Comparison of ENCODE assay signal across 8 mouse cellular contexts in genomic region chr12:102730798-102731619, GRCm38 (mm10). TPM values are rescaled to one million over a fixed set of nuclear protein-coding genes. Genes with fewer than 3 reads are reported as not detected.
DNase-seq lines count a peak whose midpoint lies in the region; ATAC-seq and TF ChIP-seq lines count a peak whose summit lies in the region.

No protein-coding gene starts in this region.

- peaks cover 11% of the 10 kb centered on the region; the same call in 1 of the 2 replicates for H3K4me1 ChIP-seq in heart, embryonic 16.5 days (ENCODE audit: control insufficient read depth, insufficient read depth, low read length)
- peaks cover 5% of the 10 kb centered on the region for H3K4me1 ChIP-seq in hindbrain, postnatal 0 days (ENCODE audit: insufficient read depth, low read length)
- H3K4me1 ChIP-seq in midbrain, embryonic 10.5 days = peaks cover 26% of the 10 kb centered on the region

- no peak for TF ChIP-seq CTCF in hindbrain, postnatal 0 days (IDR thresholded peaks at IDR 0.05; ENCODE audit: low read depth)

- DNase-seq in heart, postnatal 25 days (ENCODE audit: low spot score) = no peak
- DNase-seq in brain, adult 2 months (ENCODE audit: low read depth, low spot score) = peak; percentile 64
- peak; percentile 36 for DNase-seq in hindbrain, postnatal 0 days (ENCODE audit: low spot score)
- no peak for DNase-seq in midbrain, embryonic 10.5 days (ENCODE audit: low spot score)
- no peak for DNase-seq in left cerebral cortex, postnatal 4 days
- no peak for DNase-seq in spleen, adult 12 weeks (ENCODE audit: low spot score)

- H3K4me3 ChIP-seq in heart, embryonic 16.5 days (ENCODE audit: low read length) = no peak overlapping the region
- H3K4me3 ChIP-seq in hindbrain, postnatal 0 days (ENCODE audit: low read length) = 0 out of 2 replicates have a peak overlapping the region, but pooled peaks have one; percentile 3
- peak overlapping the region; percentile 38 for H3K4me3 ChIP-seq in midbrain, embryonic 10.5 days

- no peak overlapping the region for H3K9ac ChIP-seq in heart, embryonic 16.5 days (ENCODE audit: low read length)
- H3K9ac ChIP-seq in hindbrain, postnatal 0 days (replicated peaks; ENCODE audit: low read length) = no peak overlapping the region

- H3K4me2 ChIP-seq in heart, embryonic 16.5 days (ENCODE audit: low read depth, low read length) = peak overlapping the region; percentile 52
- peak overlapping the region; percentile 42 for H3K4me2 ChIP-seq in hindbrain, postnatal 0 days (ENCODE audit: low read depth, low read length)

- WGBS in heart, embryonic 16.5 days = 40% methylated on average over 16 of the region's 16 CpGs
- 32% methylated on average over 16 of the region's 16 CpGs for WGBS in hindbrain, postnatal 0 days
- 49% methylated on average over 16 of the region's 16 CpGs for WGBS in midbrain, embryonic 10.5 days

- H3K9me3 ChIP-seq in heart, embryonic 16.5 days (replicated peaks; ENCODE audit: control insufficient read depth, low read length) = no peaks in the 10 kb centered on the region
- H3K9me3 ChIP-seq in hindbrain, postnatal 0 days (ENCODE audit: low read length) = no peaks in the 10 kb centered on the region
- H3K9me3 ChIP-seq in midbrain, embryonic 10.5 days (replicated peaks) = no peaks in the 10 kb centered on the region

- no peak overlapping the region for H3K27ac ChIP-seq in heart, embryonic 16.5 days (ENCODE audit: low read length)
- H3K27ac ChIP-seq in hindbrain, postnatal 0 days = peak overlapping the region; percentile 70
- H3K27ac ChIP-seq in midbrain, embryonic 10.5 days (replicated peaks) = peak overlapping the region; percentile 91

- H3K27me3 ChIP-seq in heart, embryonic 16.5 days (ENCODE audit: control insufficient read depth, insufficient read depth, low read length) = no peaks in the 10 kb centered on the region
- H3K27me3 ChIP-seq in hindbrain, postnatal 0 days (ENCODE audit: insufficient read depth, low read length) = no peaks in the 10 kb centered on the region
- H3K27me3 ChIP-seq in midbrain, embryonic 10.5 days (ENCODE audit: low read depth, poor library complexity, severe bottlenecking) = no peaks in the 10 kb centered on the region

- ATAC-seq in heart, embryonic 16.5 days (replicated peaks; ENCODE audit: extremely low read depth, insufficient read depth, low FRiP score) = no peak
- peak; percentile 48 for ATAC-seq in hindbrain, postnatal 0 days
- no peak for ATAC-seq in monocyte, adult 5-6 weeks (replicated peaks; ENCODE audit: insufficient number of reproducible peaks, low FRiP score, low TSS enrichment, poor library complexity, severe bottlenecking)

- intact Hi-C loops in heart, postnatal 25 days (cut with DNase I) = no loop called here
- intact Hi-C loops in left cerebral cortex, postnatal 4 days (cut with DNase I) = no loop called here

- no peaks in the 10 kb centered on the region for H3K36me3 ChIP-seq in heart, embryonic 16.5 days (ENCODE audit: control insufficient read depth, insufficient read depth)
- H3K36me3 ChIP-seq in hindbrain, postnatal 0 days (ENCODE audit: insufficient read depth, low read length) = no peaks in the 10 kb centered on the region
- no peaks in the 10 kb centered on the region for H3K36me3 ChIP-seq in midbrain, embryonic 10.5 days

RNA-seq across cellular contexts. Expression of gene Moap1, which starts 12.5 kb away (rescaled TPM):
- polyA plus RNA-seq in heart, embryonic 16.5 days (2015; fragmentation: Nextera tagmentation; extraction: Ambion mirVana) = 19.0 and 19.5 TPM in 2 replicates
- total RNA-seq in heart, postnatal 25 days (2021) = 1 to 10 TPM; 7.3 to 7.9 TPM
- 13.9 and 20.7 TPM in 2 replicates for total RNA-seq in hindbrain, postnatal 0 days (2014; rRNA removed)
- polyA plus RNA-seq in hindbrain, postnatal 0 days (2015; fragmentation: Nextera tagmentation; extraction: Ambion mirVana) = 62.3 and 64.9 TPM in 2 replicates
- 38.4 and 44.6 TPM in 2 replicates for polyA plus RNA-seq in midbrain, embryonic 10.5 days (2016; fragmentation: Nextera tagmentation; extraction: Ambion mirVana)
- total RNA-seq in monocyte, adult 5-6 weeks (2017) = 3.3 to 8.5 TPM (median 4.2 TPM) in 3 replicates
- 10 to 100 TPM; 28.3 to 30.3 TPM for total RNA-seq in left cerebral cortex, postnatal 4 days (2021)

RNA-seq across cellular contexts. Expression of gene Tmem251, which starts 12.6 kb away (rescaled TPM):
- 7.7 and 8.3 TPM in 2 replicates for polyA plus RNA-seq in heart, embryonic 16.5 days (2015; fragmentation: Nextera tagmentation; extraction: Ambion mirVana)
- 1 to 10 TPM; 3.3 to 3.9 TPM for total RNA-seq in heart, postnatal 25 days (2021)
- 4.3 and 7.1 TPM in 2 replicates for total RNA-seq in hindbrain, postnatal 0 days (2014; rRNA removed)
- 11.2 and 12.2 TPM in 2 replicates for polyA plus RNA-seq in hindbrain, postnatal 0 days (2015; fragmentation: Nextera tagmentation; extraction: Ambion mirVana)
- 13.2 and 14.0 TPM in 2 replicates for polyA plus RNA-seq in midbrain, embryonic 10.5 days (2016; fragmentation: Nextera tagmentation; extraction: Ambion mirVana)
- 15.3 to 22.6 TPM (median 18.9 TPM) in 3 replicates for total RNA-seq in monocyte, adult 5-6 weeks (2017)
- 1 to 10 TPM; 5.3 to 6.0 TPM for total RNA-seq in left cerebral cortex, postnatal 4 days (2021)

RNA-seq across cellular contexts. Expression of gene Itpk1, which starts 26.3 kb away (rescaled TPM):
- 7.2 and 8.8 TPM in 2 replicates for polyA plus RNA-seq in heart, embryonic 16.5 days (2015; fragmentation: Nextera tagmentation; extraction: Ambion mirVana)
- 1 to 10 TPM; 8.3 to 8.9 TPM for total RNA-seq in heart, postnatal 25 days (2021)
- 69.0 and 73.9 TPM in 2 replicates for total RNA-seq in hindbrain, postnatal 0 days (2014; rRNA removed)
- 34.1 and 35.7 TPM in 2 replicates for polyA plus RNA-seq in hindbrain, postnatal 0 days (2015; fragmentation: Nextera tagmentation; extraction: Ambion mirVana)
- 16.1 and 16.9 TPM in 2 replicates for polyA plus RNA-seq in midbrain, embryonic 10.5 days (2016; fragmentation: Nextera tagmentation; extraction: Ambion mirVana)
- 21.2 to 31.3 TPM (median 22.5 TPM) in 3 replicates for total RNA-seq in monocyte, adult 5-6 weeks (2017)
- 10 to 100 TPM; 80.2 to 88.1 TPM for total RNA-seq in left cerebral cortex, postnatal 4 days (2021)

RNA-seq across cellular contexts. Expression of gene Gm28051, which starts 26.6 kb away (rescaled TPM):
- polyA plus RNA-seq in heart, embryonic 16.5 days (2015; fragmentation: Nextera tagmentation; extraction: Ambion mirVana) = not detected in 2 replicates
- total RNA-seq in heart, postnatal 25 days (2021) = not detected
- not detected in 2 replicates for total RNA-seq in hindbrain, postnatal 0 days (2014; rRNA removed)
- polyA plus RNA-seq in hindbrain, postnatal 0 days (2015; fragmentation: Nextera tagmentation; extraction: Ambion mirVana) = not detected in 2 replicates
- polyA plus RNA-seq in midbrain, embryonic 10.5 days (2016; fragmentation: Nextera tagmentation; extraction: Ambion mirVana) = not detected in 2 replicates
- not detected in 3 replicates for total RNA-seq in monocyte, adult 5-6 weeks (2017)
- not detected for total RNA-seq in left cerebral cortex, postnatal 4 days (2021)

RNA-seq across cellular contexts. Expression of gene Gon7, which starts 26.6 kb away (rescaled TPM):
- polyA plus RNA-seq in heart, embryonic 16.5 days (2015; fragmentation: Nextera tagmentation; extraction: Ambion mirVana) = 20.0 and 27.2 TPM in 2 replicates
- 10 to 100 TPM; 10.8 to 11.7 TPM for total RNA-seq in heart, postnatal 25 days (2021)
- total RNA-seq in hindbrain, postnatal 0 days (2014; rRNA removed) = 10.2 and 10.8 TPM in 2 replicates
- 31.4 and 33.9 TPM in 2 replicates for polyA plus RNA-seq in hindbrain, postnatal 0 days (2015; fragmentation: Nextera tagmentation; extraction: Ambion mirVana)
- 50.3 and 52.7 TPM in 2 replicates for polyA plus RNA-seq in midbrain, embryonic 10.5 days (2016; fragmentation: Nextera tagmentation; extraction: Ambion mirVana)
- total RNA-seq in monocyte, adult 5-6 weeks (2017) = 18.9 to 33.7 TPM (median 25.4 TPM) in 3 replicates
- total RNA-seq in left cerebral cortex, postnatal 4 days (2021) = 10 to 100 TPM; 20.4 to 21.5 TPM

Comparison
In these comparisons a context has a peak if more than half of its experiments do, and no peak if none do; other contexts are left out.
1. DNase-seq: peak in brain, adult 2 months (single experiment) and hindbrain, postnatal 0 days (single experiment); none in heart, postnatal 25 days (single experiment), midbrain, embryonic 10.5 days (single experiment), left cerebral cortex, postnatal 4 days (single experiment) and spleen, adult 12 weeks (single experiment).